Mouse (Mus musculus): ENCODE data around the gene Dcun1d4. TPM values are rescaled to one million over a fixed set of nuclear protein-coding genes. Genes with fewer than 3 reads are reported as not detected.

Gene Dcun1d4
- polyA plus RNA-seq, 1 experiment from 2014 or later = 20.3 TPM

DNA sequence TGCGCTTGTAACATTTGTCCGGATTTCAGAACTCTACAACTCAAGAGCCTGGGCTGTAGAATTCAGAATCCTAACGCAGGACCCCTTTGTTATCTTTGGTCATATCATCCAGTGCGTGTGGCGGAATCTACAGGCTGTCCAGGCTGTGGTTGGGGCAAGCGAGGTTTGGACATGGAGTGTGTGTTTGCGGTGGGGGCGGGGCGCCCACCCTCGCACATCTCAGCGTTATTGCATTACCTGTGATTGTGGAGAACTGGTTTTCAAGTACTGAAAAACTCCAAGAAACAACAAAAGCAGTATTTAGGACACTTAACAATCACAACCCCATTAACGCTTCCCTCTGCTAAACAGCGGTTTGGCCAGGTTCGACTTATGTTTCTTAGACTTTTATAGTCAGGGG is 9.1 kb downstream of the Dcun1d4 start:
- H3K9ac ChIP-seq (ENCODE audit: low read length) = peak overlapping the region; percentile 79
- no peak for ATAC-seq (ENCODE audit: insufficient number of reproducible peaks, insufficient read depth, low FRiP score, low read depth)
- H3K27me3 ChIP-seq (ENCODE audit: control insufficient read depth, insufficient read depth, low read length) = no peaks in the 10 kb centered on the region
- peak overlapping the region; percentile 93 for H3K4me2 ChIP-seq (ENCODE audit: low read length)
- H3K9me3 ChIP-seq (ENCODE audit: control insufficient read depth, low read length) = no peaks in the 10 kb centered on the region
- 0 out of 4 replicates have a peak, but pooled peaks cover 2 to 6% of the 10 kb centered on the region in 2 experiments for H3K4me1 ChIP-seq (ENCODE audit: control insufficient read depth in 2 of 2, insufficient read depth in 2 of 2, low read length in 2 of 2)
- H3K27ac ChIP-seq (replicated peaks in 1 of 2; ENCODE audit: control insufficient read depth in 1 of 2, insufficient read depth in 1 of 2, low read depth in 2 of 2, low read length in 2 of 2) = peak overlapping the region; percentile 73 to 86
- no peaks in the 10 kb centered on the region for H3K36me3 ChIP-seq (ENCODE audit: control insufficient read depth, insufficient read depth, low read length)
- H3K4me3 ChIP-seq (ENCODE audit: control insufficient read depth in 1 of 2, insufficient read depth in 1 of 2, low read depth in 1 of 2, low read length in 2 of 2) = peak overlapping the region; percentile 59 to 87
- 2% methylated on average over 14 of the region's 14 CpGs for WGBS

DNA sequence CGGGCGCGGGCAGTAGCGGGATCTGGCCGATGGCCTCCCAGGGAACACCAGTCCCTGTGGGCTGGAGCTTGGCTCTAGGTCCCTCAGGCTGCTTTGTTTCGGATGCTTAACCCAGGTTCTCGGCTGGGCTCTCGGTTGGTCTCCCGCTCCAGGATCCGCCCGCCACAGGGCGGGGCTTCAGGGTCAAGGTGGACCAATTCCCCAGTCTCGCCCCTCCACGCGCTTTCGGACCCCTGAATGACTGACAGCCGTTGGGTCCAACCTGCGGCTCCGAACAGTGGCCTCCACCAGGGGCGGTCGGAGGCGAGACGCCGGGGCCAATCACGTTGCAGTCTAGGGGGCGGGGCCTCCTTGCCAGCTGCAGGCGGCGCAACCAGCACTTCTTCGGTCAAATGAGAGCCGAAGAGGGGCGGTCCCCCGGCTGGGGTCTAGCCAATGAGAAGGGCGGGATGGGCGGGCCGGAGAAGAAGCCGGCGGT is 9.8 kb downstream of the Dcun1d4 start:
- Histone ChIP-seq H3K36me3 (ENCODE audit: control insufficient read depth, insufficient read depth, low read length) (no peaks in the 10 kb centered on the region), H3K4me3 (ENCODE audit: control insufficient read depth in 1 of 2, insufficient read depth in 1 of 2, low read depth in 1 of 2, low read length in 2 of 2) (peak overlapping the region; percentile 87 to 98), H3K9ac (ENCODE audit: low read length) (peak overlapping the region; percentile 79), H3K9me3 (ENCODE audit: control insufficient read depth, low read length) (no peaks in the 10 kb centered on the region), H3K4me1 (ENCODE audit: control insufficient read depth in 2 of 2, insufficient read depth in 2 of 2, low read length in 2 of 2) (0 out of 4 replicates have a peak, but pooled peaks cover 2 to 6% of the 10 kb centered on the region in 2 experiments), H3K4me2 (ENCODE audit: low read length) (peak overlapping the region; percentile 98), H3K27me3 (ENCODE audit: control insufficient read depth, insufficient read depth, low read length) (no peaks in the 10 kb centered on the region), H3K27ac (replicated peaks in 1 of 2; ENCODE audit: control insufficient read depth in 1 of 2, insufficient read depth in 1 of 2, low read depth in 2 of 2, low read length in 2 of 2) (peak overlapping the region; percentile 90 to 92)
- peak; percentile 98 for ATAC-seq (ENCODE audit: insufficient number of reproducible peaks, insufficient read depth, low FRiP score, low read depth)
- under 1% methylated on average over 37 of the region's 37 CpGs for WGBS

DNA sequence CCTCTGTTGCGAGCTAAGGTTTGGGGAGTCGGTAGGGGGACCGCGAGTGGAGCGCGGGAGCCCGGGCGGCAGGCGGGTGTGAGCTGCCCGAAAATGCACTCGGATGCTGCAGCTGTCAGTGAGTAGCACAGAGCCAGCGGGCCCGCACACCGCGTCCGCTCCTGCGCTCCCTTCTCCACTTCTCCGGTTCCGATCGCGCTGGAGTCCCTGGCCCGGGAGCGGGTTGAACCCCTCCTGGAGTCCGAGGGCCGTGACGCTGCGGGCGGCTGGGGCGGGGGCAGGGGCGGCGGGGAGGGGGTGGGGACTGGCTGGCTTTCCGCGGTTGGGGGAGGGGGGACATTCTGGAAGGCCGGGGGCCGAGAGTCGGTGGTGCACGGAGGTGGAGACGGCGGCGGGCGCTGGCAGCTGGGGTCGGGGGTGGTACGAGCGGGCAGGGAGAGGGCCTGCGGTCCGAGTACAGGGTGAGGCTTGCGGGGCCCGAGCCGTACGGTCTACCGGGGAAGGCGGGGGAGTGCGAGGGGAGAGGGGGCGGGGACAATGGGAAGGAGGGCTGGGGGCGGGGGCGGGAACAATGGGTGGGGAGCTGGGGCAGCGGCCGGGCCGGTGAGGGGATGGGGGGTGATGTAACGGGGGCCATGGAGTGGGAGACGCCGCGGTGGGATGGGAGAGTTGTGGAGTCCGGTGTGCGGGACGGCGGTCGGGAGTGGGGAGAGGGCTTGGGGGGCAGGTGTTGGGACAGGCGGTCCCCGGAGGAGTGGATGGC is 10.5 kb downstream of the Dcun1d4 start:
- Histone ChIP-seq H3K4me1 (ENCODE audit: control insufficient read depth in 2 of 2, insufficient read depth in 2 of 2, low read length in 2 of 2) (0 out of 4 replicates have a peak, but pooled peaks cover 2 to 6% of the 10 kb centered on the region in 2 experiments), H3K36me3 (ENCODE audit: control insufficient read depth, insufficient read depth, low read length) (no peaks in the 10 kb centered on the region), H3K27ac (replicated peaks in 1 of 2; ENCODE audit: control insufficient read depth in 1 of 2, insufficient read depth in 1 of 2, low read depth in 2 of 2, low read length in 2 of 2) (peak overlapping the region; percentile 90 to 92), H3K27me3 (ENCODE audit: control insufficient read depth, insufficient read depth, low read length) (no peaks in the 10 kb centered on the region), H3K9me3 (ENCODE audit: control insufficient read depth, low read length) (no peaks in the 10 kb centered on the region), H3K9ac (ENCODE audit: low read length) (peak overlapping the region; percentile 78), H3K4me3 (ENCODE audit: control insufficient read depth in 1 of 2, insufficient read depth in 1 of 2, low read depth in 1 of 2, low read length in 2 of 2) (peak overlapping the region; percentile 87 to 98), H3K4me2 (ENCODE audit: low read length) (peak overlapping the region; percentile 98)
- under 1% methylated on average over 54 of the region's 70 CpGs for WGBS
- ATAC-seq (ENCODE audit: insufficient number of reproducible peaks, insufficient read depth, low FRiP score, low read depth) = peak; percentile 26

- H3K36me3 ChIP-seq (ENCODE audit: control insufficient read depth, insufficient read depth, low read length) = no peaks in the 10 kb centered on the region
- H3K4me2 ChIP-seq (ENCODE audit: low read length) = peak overlapping the region; percentile 98
- ATAC-seq (ENCODE audit: insufficient number of reproducible peaks, insufficient read depth, low FRiP score, low read depth) = peak; percentile 44; the same call in 1 of the 2 replicates
- no peaks in the 10 kb centered on the region for H3K9me3 ChIP-seq (ENCODE audit: control insufficient read depth, low read length)
- peak overlapping the region; percentile 78 for H3K9ac ChIP-seq (ENCODE audit: low read length)
- H3K27me3 ChIP-seq (ENCODE audit: control insufficient read depth, insufficient read depth, low read length) = no peaks in the 10 kb centered on the region
- peak overlapping the region; percentile 87 to 98 for H3K4me3 ChIP-seq (ENCODE audit: control insufficient read depth in 1 of 2, insufficient read depth in 1 of 2, low read depth in 1 of 2, low read length in 2 of 2)
- H3K4me1 ChIP-seq (ENCODE audit: control insufficient read depth in 2 of 2, insufficient read depth in 2 of 2, low read length in 2 of 2) = 0 out of 4 replicates have a peak, but pooled peaks cover 2 to 6% of the 10 kb centered on the region in 2 experiments
- peak overlapping the region; percentile 72 to 90 for H3K27ac ChIP-seq (replicated peaks in 1 of 2; ENCODE audit: control insufficient read depth in 1 of 2, insufficient read depth in 1 of 2, low read depth in 2 of 2, low read length in 2 of 2)
- WGBS = under 1% methylated on average over 58 of the region's 59 CpGs
These were observed 11.3 kb downstream of the Dcun1d4 start for GRCm38 (mm10) chr5:73491837-73492720.

GRCm38 (mm10) chr5:73497401-73497800 is 16.6 kb downstream of the Dcun1d4 start:
- Histone ChIP-seq H3K27ac (replicated peaks in 1 of 2; ENCODE audit: control insufficient read depth in 1 of 2, insufficient read depth in 1 of 2, low read depth in 2 of 2, low read length in 2 of 2) (no peak overlapping the region), H3K9ac (ENCODE audit: low read length) (no peak overlapping the region), H3K4me3 (ENCODE audit: control insufficient read depth in 1 of 2, insufficient read depth in 1 of 2, low read depth in 1 of 2, low read length in 2 of 2) (no peak overlapping the region), H3K4me1 (ENCODE audit: control insufficient read depth in 2 of 2, insufficient read depth in 2 of 2, low read length in 2 of 2) (peaks cover 14 to 21% of the 10 kb centered on the region in 2 experiments), H3K27me3 (ENCODE audit: control insufficient read depth, insufficient read depth, low read length) (no peaks in the 10 kb centered on the region), H3K9me3 (ENCODE audit: control insufficient read depth, low read length) (no peaks in the 10 kb centered on the region), H3K36me3 (ENCODE audit: control insufficient read depth, insufficient read depth, low read length) (no peaks in the 10 kb centered on the region), H3K4me2 (ENCODE audit: low read length) (no peak overlapping the region)
- 71% methylated on average over 3 of the region's 3 CpGs for WGBS
- ATAC-seq (ENCODE audit: insufficient number of reproducible peaks, insufficient read depth, low FRiP score, low read depth) = no peak

- H3K27ac ChIP-seq (replicated peaks in 1 of 2; ENCODE audit: control insufficient read depth in 1 of 2, insufficient read depth in 1 of 2, low read depth in 2 of 2, low read length in 2 of 2) = no peak overlapping the region
- no peak for ATAC-seq (ENCODE audit: insufficient number of reproducible peaks, insufficient read depth, low FRiP score, low read depth)
- no peak overlapping the region for H3K9ac ChIP-seq (ENCODE audit: low read length)
- no peak overlapping the region for H3K4me3 ChIP-seq (ENCODE audit: control insufficient read depth in 1 of 2, insufficient read depth in 1 of 2, low read depth in 1 of 2, low read length in 2 of 2)
- no peaks in the 10 kb centered on the region for H3K9me3 ChIP-seq (ENCODE audit: control insufficient read depth, low read length)
- 72% methylated on average over 8 of the region's 8 CpGs for WGBS
- no peaks in the 10 kb centered on the region for H3K27me3 ChIP-seq (ENCODE audit: control insufficient read depth, insufficient read depth, low read length)
- peaks cover 23 to 26% of the 10 kb centered on the region in 2 experiments for H3K4me1 ChIP-seq (ENCODE audit: control insufficient read depth in 2 of 2, insufficient read depth in 2 of 2, low read length in 2 of 2)
- H3K36me3 ChIP-seq (ENCODE audit: control insufficient read depth, insufficient read depth, low read length) = no peaks in the 10 kb centered on the region
- H3K4me2 ChIP-seq (ENCODE audit: low read length) = no peak overlapping the region
These were observed 17.8 kb downstream of the Dcun1d4 start for GRCm38 (mm10) chr5:73498559-73498958.

- 44% methylated on average over 7 of the region's 7 CpGs for WGBS
- Histone ChIP-seq H3K4me3 (ENCODE audit: control insufficient read depth in 1 of 2, insufficient read depth in 1 of 2, low read depth in 1 of 2, low read length in 2 of 2) (no peak overlapping the region), H3K9ac (ENCODE audit: low read length) (no peak overlapping the region), H3K27me3 (ENCODE audit: control insufficient read depth, insufficient read depth, low read length) (no peaks in the 10 kb centered on the region), H3K36me3 (ENCODE audit: control insufficient read depth, insufficient read depth, low read length) (no peaks in the 10 kb centered on the region), H3K27ac (replicated peaks in 1 of 2; ENCODE audit: control insufficient read depth in 1 of 2, insufficient read depth in 1 of 2, low read depth in 2 of 2, low read length in 2 of 2) (0 out of 4 replicates have a peak overlapping the region, but pooled peaks of 1 of the 2 experiments have one; percentile 11), H3K9me3 (ENCODE audit: control insufficient read depth, low read length) (no peaks in the 10 kb centered on the region), H3K4me2 (ENCODE audit: low read length) (no peak overlapping the region), H3K4me1 (ENCODE audit: control insufficient read depth in 2 of 2, insufficient read depth in 2 of 2, low read length in 2 of 2) (peaks cover 27 to 33% of the 10 kb centered on the region in 2 experiments)
- ATAC-seq (ENCODE audit: insufficient number of reproducible peaks, insufficient read depth, low FRiP score, low read depth) = no peak
These were observed 20.2 kb downstream of the Dcun1d4 start for GRCm38 (mm10) chr5:73500867-73501440.
